Mouse (Mus musculus) embryonic facial prominence, embryonic 14.5 days (tissue): ENCODE measurements around the gene Gsc. TPM values are rescaled to one million over a fixed set of nuclear protein-coding genes. Genes with fewer than 3 reads are reported as not detected.

ENCODE experiments used
- ATAC-seq: fragments of 200-750 bp; cut with Nextera tagmentation; 2 replicates; pipeline ENCODE4 v1.8.0; 2017; ENCODE audit warnings: low read depth, moderate number of reproducible peaks, moderate TSS enrichment
- DNase-seq: peaks from one replicate; pipeline ENCODE4 v3.0.0-alpha.2; 2015; ENCODE audit warnings: low spot score
- H3K27ac ChIP-seq: fragments of 300-500 bp; sonication (generic); replicated peaks from 2 replicates; pipeline ENCODE4 v1.5.1; 2014; ENCODE audit warnings: low read depth, mild to moderate bottlenecking, low read length, moderate library complexity
- H3K27me3 ChIP-seq: fragments of 300-500 bp; sonication (generic); replicated peaks from 2 replicates; pipeline ENCODE4 v1.6.1; 2014; ENCODE audit warnings: low read length; ENCODE audit not compliant: control insufficient read depth, insufficient read depth
- H3K36me3 ChIP-seq: fragments of 300-500 bp; sonication (generic); 2 replicates; pipeline ENCODE4 v1.6.1; 2014; ENCODE audit warnings: low read length, mixed read lengths; ENCODE audit not compliant: control insufficient read depth, insufficient read depth
- H3K4me1 ChIP-seq: fragments of 300-500 bp; sonication (generic); 2 replicates; pipeline ENCODE4 v1.6.1; 2014; ENCODE audit warnings: antibody characterized with exemption, low read length; ENCODE audit not compliant: control insufficient read depth, insufficient read depth
- H3K4me2 ChIP-seq: fragments of 300-500 bp; sonication (generic); 2 replicates; pipeline ENCODE4 v1.6.1; 2014; ENCODE audit warnings: low read depth, mild to moderate bottlenecking, low read length, moderate library complexity, mixed read lengths
- H3K4me3 ChIP-seq: fragments of 300-500 bp; sonication (generic); 2 replicates; pipeline ENCODE4 v1.5.1; 2014; ENCODE audit warnings: low read depth, mild to moderate bottlenecking, low read length
- H3K9ac ChIP-seq: fragments of 300-500 bp; sonication (generic); 2 replicates; pipeline ENCODE4 v1.6.1; 2014; ENCODE audit warnings: low read depth, mild to moderate bottlenecking, low read length, moderate library complexity, mixed read lengths
- H3K9me3 ChIP-seq: fragments of 300-500 bp; sonication (generic); 2 replicates; pipeline ENCODE4 v1.6.1; 2016; ENCODE audit warnings: low read length; ENCODE audit not compliant: control insufficient read depth
- WGBS: fragments of 180-500 bp; shearing (Covaris S2); extraction: QIAGEN DNeasy Blood & Tissue Kit; methylation state at CpG from one replicate; pipeline ENCODE4 v1.1.7; 2014; 5-methylcytosine and 5-hydroxymethylcytosine counted together
- polyA plus RNA-seq: library from polyadenylated mRNA; unstranded; fragments of >200 nt; fragmentation: Nextera tagmentation; extraction: Ambion mirVana; gene quantifications from 2 replicates; pipeline ENCODE4 v1.2.1, GENCODE M21; 2014

Gene Gsc
- 12.4 and 12.5 TPM in 2 replicates for polyA plus RNA-seq

DNA sequence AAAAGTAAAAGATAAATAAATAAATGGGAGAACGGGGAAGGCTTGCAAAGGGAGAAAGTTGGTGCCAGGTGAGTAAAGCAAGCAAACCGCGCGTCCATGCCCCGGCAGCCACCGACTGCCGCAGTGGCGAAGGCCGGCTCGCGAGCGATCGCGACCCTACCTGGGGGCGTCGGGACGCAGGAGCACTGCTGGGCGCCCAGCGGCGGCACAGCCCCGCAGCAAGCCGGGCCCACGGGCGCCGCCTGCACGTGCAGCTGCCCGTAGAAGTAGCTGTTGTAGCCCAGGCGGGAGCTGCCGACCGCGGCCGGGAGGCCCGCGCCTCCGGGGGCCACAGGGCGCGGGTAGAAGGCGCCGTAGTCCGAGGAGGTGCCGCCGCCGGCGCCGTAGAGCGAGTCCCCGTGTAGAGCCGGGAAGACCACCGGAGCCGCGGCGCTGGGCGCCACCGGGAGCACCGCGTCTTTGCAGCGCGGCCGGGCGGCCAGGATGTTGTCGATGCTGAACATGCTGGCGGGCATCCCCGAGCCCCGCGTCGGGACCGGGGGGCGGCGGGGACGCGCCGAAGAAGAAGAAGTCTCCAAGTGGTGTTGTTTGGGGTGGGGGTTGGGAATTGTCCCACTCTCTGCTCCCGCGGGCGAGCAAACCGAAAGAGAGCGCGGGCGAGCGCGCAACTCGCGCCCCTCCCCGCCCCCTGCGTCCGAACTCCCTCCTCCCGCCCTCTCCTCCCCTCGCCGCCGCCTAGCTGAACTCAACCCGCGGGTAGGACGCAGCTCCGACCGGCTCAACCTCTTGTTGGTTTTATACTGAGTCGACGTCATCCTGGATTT lies at the start of gene Gsc:
TSS of gene Gsc (minus strand) at position 730 of the 824 bp plus-strand sequence.
- Histone ChIP-seq H3K27ac (peak within 1 kb of the TSS; percentile 90), H3K4me3 (peak within 1 kb of the TSS; percentile 75), H3K4me1 (no peaks in the 10 kb centered on the region; the same call in 1 of the 2 replicates), H3K27me3 (peaks cover 68% of the 10 kb centered on the region), H3K9ac (peak within 1 kb of the TSS; percentile 86), H3K4me2 (peak within 1 kb of the TSS; percentile 84), H3K9me3 (no peaks in the 10 kb centered on the region), H3K36me3 (no peaks in the 10 kb centered on the region)
- DNase-seq (peak; percentile 94), ATAC-seq (peak; percentile 81)
- 0% methylated on average over 40 of the region's 97 CpGs for WGBS

DNA sequence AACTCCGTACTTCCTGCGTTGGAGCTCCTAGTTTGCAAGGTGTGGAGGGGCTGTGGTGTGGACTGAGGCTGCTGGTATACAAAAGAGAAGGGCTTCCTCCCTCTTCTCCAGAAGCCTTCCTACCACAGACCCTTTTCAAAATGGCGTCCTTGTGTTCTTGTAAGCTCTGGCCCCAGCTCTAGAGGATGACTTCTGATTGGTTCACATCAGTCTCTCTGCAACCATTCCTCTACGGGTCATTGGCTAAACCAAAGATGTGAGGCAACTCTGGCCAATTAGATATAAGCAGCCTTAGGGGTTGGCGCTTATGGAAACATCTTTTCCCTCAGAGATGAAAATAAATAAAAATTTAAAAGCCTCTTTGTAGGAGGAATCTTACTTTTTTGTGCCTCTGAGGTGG lies 46.6 kb upstream of the Gsc start:
- Histone ChIP-seq H3K36me3 (no peaks in the 10 kb centered on the region), H3K27ac (no peak overlapping the region), H3K9ac (no peak overlapping the region), H3K4me3 (no peak overlapping the region), H3K27me3 (no peaks in the 10 kb centered on the region), H3K9me3 (peaks cover 7% of the 10 kb centered on the region; the same call in 1 of the 2 replicates), H3K4me2 (no peak overlapping the region), H3K4me1 (no peaks in the 10 kb centered on the region)
- ATAC-seq = no peak
- no peak for DNase-seq
- WGBS = 97% methylated on average over 5 of the region's 5 CpGs

DNA sequence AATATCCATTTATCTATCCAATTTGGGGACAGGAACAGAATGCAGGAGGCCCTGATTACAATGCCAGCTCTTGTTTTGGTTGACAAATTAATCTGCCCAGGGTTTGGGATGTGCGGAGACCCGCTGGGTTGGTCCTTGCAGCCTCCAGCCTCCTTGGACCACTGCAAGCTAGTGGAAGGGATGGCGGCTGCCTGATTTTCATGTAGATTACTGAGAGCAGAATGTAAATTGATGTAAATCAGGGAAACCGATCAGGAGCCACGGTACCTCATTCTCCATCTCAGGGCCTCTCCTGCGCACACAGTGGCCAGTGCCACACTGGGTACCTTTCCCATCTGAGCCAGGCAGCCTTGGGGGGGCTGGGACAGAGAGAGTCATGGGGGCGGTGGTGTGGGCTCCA lies 34.8 kb upstream of the Gsc start:
- no peak for ATAC-seq
- no peak overlapping the region for H3K4me2 ChIP-seq
- no peak for DNase-seq
- H3K27ac ChIP-seq = no peak overlapping the region
- H3K9ac ChIP-seq = no peak overlapping the region
- no peaks in the 10 kb centered on the region for H3K9me3 ChIP-seq
- WGBS = 58% methylated on average over 7 of the region's 7 CpGs
- H3K4me3 ChIP-seq = no peak overlapping the region
- peaks cover under 1% of the 10 kb centered on the region; the same call in 1 of the 2 replicates for H3K4me1 ChIP-seq
- H3K36me3 ChIP-seq = no peaks in the 10 kb centered on the region
- H3K27me3 ChIP-seq = no peaks in the 10 kb centered on the region

DNA sequence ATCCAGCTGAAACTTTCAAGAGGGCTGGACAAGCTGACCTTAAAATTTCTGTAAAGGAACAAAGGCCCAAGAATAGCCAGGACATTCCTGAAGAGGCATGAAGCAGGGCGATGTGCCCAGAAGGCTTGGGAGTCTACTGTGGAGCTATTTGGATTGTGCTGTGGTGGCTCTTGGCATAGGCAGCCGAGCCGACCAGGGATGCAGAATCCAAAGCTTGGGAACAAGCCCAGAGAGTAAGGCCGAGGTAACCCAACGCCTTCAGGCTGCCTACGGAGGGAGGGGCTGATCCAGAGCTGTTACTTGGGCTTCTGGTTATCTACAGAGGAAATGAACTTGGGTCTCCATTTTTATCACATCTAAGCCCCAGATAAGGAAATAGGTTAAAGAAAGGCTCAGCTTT lies 18.9 kb upstream of the Gsc start:
- Histone ChIP-seq H3K9ac (no peak overlapping the region), H3K9me3 (no peaks in the 10 kb centered on the region), H3K36me3 (no peaks in the 10 kb centered on the region), H3K27me3 (no peaks in the 10 kb centered on the region), H3K4me1 (no peaks in the 10 kb centered on the region), H3K27ac (no peak overlapping the region), H3K4me2 (no peak overlapping the region), H3K4me3 (no peak overlapping the region)
- 43% methylated on average over 6 of the region's 6 CpGs for WGBS
- peak; percentile 69 for DNase-seq
- 0 out of 2 replicates have a peak, but pooled peaks have one; percentile 53 for ATAC-seq

DNA sequence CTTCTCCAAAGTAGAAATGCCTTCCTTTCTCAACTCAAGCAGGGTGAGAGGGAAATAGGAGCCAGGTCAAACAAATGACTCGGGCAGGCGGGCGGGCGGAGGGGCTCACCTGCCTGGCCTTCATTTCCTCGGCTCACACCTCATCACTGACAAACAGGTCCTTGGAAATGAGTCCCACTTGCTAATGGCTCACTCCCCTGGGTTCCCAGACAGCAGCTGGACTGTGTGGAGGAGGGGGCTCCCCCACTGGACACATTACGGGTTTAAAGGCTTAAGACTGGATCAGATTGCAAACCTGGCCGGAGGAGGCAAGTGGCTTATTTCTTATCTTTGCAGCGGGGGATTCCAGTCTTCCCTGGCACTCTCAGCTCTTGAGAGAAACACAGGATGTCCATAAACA lies 13.1 kb upstream of the Gsc start:
- DNase-seq (no peak), ATAC-seq (no peak)
- Histone ChIP-seq H3K36me3 (no peaks in the 10 kb centered on the region), H3K4me1 (no peaks in the 10 kb centered on the region), H3K9ac (peak overlapping the region; percentile 19; the same call in 1 of the 2 replicates), H3K4me3 (no peak overlapping the region), H3K27me3 (no peaks in the 10 kb centered on the region), H3K4me2 (no peak overlapping the region), H3K9me3 (no peaks in the 10 kb centered on the region), H3K27ac (no peak overlapping the region)
- WGBS = 30% methylated on average over 8 of the region's 8 CpGs

DNA sequence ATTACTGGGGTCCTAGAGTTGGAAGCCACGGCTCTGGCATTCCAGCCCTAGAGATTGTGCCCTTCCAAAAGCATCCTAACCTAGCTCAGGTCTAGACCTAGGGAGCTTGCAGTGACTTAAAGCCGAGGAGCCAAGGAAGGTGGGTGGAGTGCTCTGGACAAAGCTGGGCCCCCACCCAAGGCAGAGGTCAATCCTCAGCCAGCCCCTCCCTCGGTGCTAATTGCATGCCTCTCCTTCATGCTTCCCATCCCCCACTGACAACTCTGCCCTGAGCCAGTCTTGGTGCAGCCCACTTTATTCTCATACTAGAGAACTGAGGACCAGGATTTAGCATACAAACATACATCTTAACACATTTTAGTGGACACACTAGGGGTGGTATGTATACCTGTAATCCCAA lies 12.0 kb upstream of the Gsc start:
- H3K9me3 ChIP-seq = no peaks in the 10 kb centered on the region
- H3K27me3 ChIP-seq = no peaks in the 10 kb centered on the region
- DNase-seq (no peak), ATAC-seq (no peak)
- H3K4me2 ChIP-seq = no peak overlapping the region
- no peak overlapping the region for H3K4me3 ChIP-seq
- no peak overlapping the region for H3K9ac ChIP-seq
- 31% methylated on average over 3 of the region's 3 CpGs for WGBS
- no peaks in the 10 kb centered on the region for H3K4me1 ChIP-seq
- H3K36me3 ChIP-seq = no peaks in the 10 kb centered on the region
- no peak overlapping the region for H3K27ac ChIP-seq

DNA sequence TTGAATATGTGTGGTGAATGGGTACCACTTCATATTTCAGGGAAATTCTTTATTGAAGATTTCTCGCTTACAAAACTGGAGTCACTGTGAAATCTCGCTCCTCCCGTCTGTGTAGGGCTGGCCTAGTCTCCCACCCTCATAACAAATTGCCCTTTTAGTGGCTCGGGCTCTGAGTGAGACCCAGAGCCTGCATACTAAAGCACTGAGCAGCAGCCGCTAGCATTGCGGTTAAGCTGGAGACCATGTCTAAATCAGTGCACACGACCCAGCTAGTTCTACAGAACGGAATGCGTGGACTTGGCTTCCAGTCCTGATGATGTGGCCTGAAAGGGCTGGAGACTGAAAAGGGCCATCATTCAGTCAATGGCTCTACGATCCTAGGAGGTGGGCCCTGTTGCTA lies 7.9 kb upstream of the Gsc start:
- no peak overlapping the region for H3K4me2 ChIP-seq
- no peaks in the 10 kb centered on the region for H3K36me3 ChIP-seq
- no peaks in the 10 kb centered on the region for H3K4me1 ChIP-seq
- no peak overlapping the region for H3K9ac ChIP-seq
- peak; percentile 72 for DNase-seq
- peaks cover 26% of the 10 kb centered on the region for H3K27me3 ChIP-seq
- H3K4me3 ChIP-seq = no peak overlapping the region
- ATAC-seq = peak; percentile 71
- no peaks in the 10 kb centered on the region for H3K9me3 ChIP-seq
- WGBS = 67% methylated on average over 10 of the region's 10 CpGs
- peak overlapping the region; percentile 39; the same call in 1 of the 2 replicates for H3K27ac ChIP-seq

DNA sequence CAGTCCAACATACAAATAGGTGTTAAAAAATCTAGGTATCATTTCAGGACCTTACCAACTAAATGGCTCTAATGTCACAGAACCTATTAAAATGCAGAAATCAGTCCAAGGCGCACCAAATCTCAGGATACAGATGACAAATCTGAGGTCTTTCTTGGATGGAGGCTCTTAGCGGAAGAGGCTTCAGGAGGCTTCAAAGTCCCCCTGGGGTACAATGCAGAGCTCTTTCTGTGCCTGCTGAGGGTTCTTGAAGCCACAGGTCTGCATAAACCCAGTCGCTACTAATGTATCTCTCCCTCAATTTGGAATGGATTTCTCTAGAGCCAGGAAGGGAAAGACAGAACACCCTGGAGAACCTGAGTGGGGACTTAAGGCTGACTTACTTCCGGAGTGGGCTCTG lies 5.1 kb upstream of the Gsc start:
- peaks cover 46% of the 10 kb centered on the region for H3K27me3 ChIP-seq
- no peak overlapping the region for H3K27ac ChIP-seq
- no peaks in the 10 kb centered on the region for H3K36me3 ChIP-seq
- no peak overlapping the region for H3K4me3 ChIP-seq
- H3K9me3 ChIP-seq = no peaks in the 10 kb centered on the region
- no peaks in the 10 kb centered on the region; the same call in 1 of the 2 replicates for H3K4me1 ChIP-seq
- no peak for DNase-seq
- H3K4me2 ChIP-seq = peak overlapping the region; percentile 84
- 0 out of 2 replicates have a peak overlapping the region, but pooled peaks have one; percentile 2 for H3K9ac ChIP-seq
- 10% methylated on average over 4 of the region's 4 CpGs for WGBS
- ATAC-seq = no peak
